Mouse (Mus musculus) Patski (cell line): ENCODE results near the gene Sema7a. TPM values are rescaled to one million over a fixed set of nuclear protein-coding genes. Genes with fewer than 3 reads are reported as not detected.

ENCODE experiments used
- ATAC-seq: fragments of 100-300 bp; one replicate; pipeline ENCODE4 v1.8.0; 2021
- CTCF ChIA-PET: fragments of 350-600 bp; sonication (Branson Sonifier 250); formaldehyde crosslinking; loops from one replicate; lab custom pipeline; 2022; ENCODE audit warnings: inconsistent platforms; lab: Charles Lee
- POLR2A ChIA-PET: fragments of 350-600 bp; sonication (Branson Sonifier 250); formaldehyde crosslinking; loops from one replicate; lab custom pipeline; 2022; ENCODE audit warnings: antibody characterized with exemption, inconsistent platforms; lab: Charles Lee
- DNase-seq: peaks from one replicate; pipeline ENCODE4 v3.0.0-alpha.2; 2011; ENCODE audit warnings: low read depth, low spot score
- H3K27me3 ChIP-seq: fragments of 371-371 bp; one replicate; pipeline ENCODE4 v1.5.1; 2021
- CTCF ChIP-seq: fragments of 100-300 bp; IDR thresholded peaks from one replicate; pipeline ENCODE4 v1.5.1; 2021
- in situ Hi-C: fragments of 300-500 bp; cut with MboI; formaldehyde crosslinking; loops from 3 replicates; pipeline ENCODE4 v1.11.1; 2018; ENCODE audit warnings: low pct_unique_long_range_greater_than_20kb, mixed read lengths
- polyA plus RNA-seq: library from polyadenylated mRNA; unstranded; gene quantifications from one replicate; pipeline ENCODE4 v1.2.3, GENCODE M21; 2021

The Sema7a gene
- polyA plus RNA-seq, 1 experiment from 2014 or later: 77.8 TPM

GRCm38 (mm10) chr9:57965281-57966185 lies 25.6 kb downstream of the Sema7a start:
- ChIA-PET POLR2A (no interaction called here), CTCF (interaction anchor here (0.9 to 1.2 kb wide), 2 partner anchors 9 to 30 kb away, joined by 3 to 4 read pairs; no protein-coding TSS in a partner anchor)
- ATAC-seq (no peak), DNase-seq (no peak)
- in situ Hi-C loops: no loop called here
- no peaks in the 10 kb centered on the region for H3K27me3 ChIP-seq
- no peak for TF ChIP-seq CTCF

GRCm38 (mm10) chr9:57967237-57967960 lies 27.5 kb downstream of the Sema7a start:
- TF ChIP-seq CTCF: no peak
- no peaks in the 10 kb centered on the region for H3K27me3 ChIP-seq
- ATAC-seq (no peak), DNase-seq (no peak)
- CTCF ChIA-PET: interaction anchor here (0.9 to 1.7 kb wide), 2 partner anchors 20 to 32 kb away, joined by 3 to 5 read pairs; no protein-coding TSS in a partner anchor
- POLR2A ChIA-PET: no interaction called here
- in situ Hi-C loops: no loop called here

GRCm38 (mm10) chr9:57968166-57968771 lies 28.4 kb downstream of the Sema7a start:
- in situ Hi-C loops: no loop called here
- ChIA-PET POLR2A (no interaction called here), CTCF (interaction anchor here (1.7 kb wide), 1 partner anchor 33 kb away, joined by 5 read pairs; no protein-coding TSS in a partner anchor)
- TF ChIP-seq CTCF: no peak
- no peaks in the 10 kb centered on the region for H3K27me3 ChIP-seq
- ATAC-seq (no peak), DNase-seq (no peak)

- DNase-seq (no peak), ATAC-seq (no peak)
- ChIA-PET CTCF (no interaction called here), POLR2A (no interaction called here)
- in situ Hi-C loops: no loop called here
- no peak for TF ChIP-seq CTCF
- H3K27me3 ChIP-seq: no peaks in the 10 kb centered on the region
These were observed 29.1 kb downstream of the Sema7a start for GRCm38 (mm10) chr9:57968783-57969542.

GRCm38 (mm10) chr9:57969736-57970495 lies 30.0 kb downstream of the Sema7a start:
- no peak for TF ChIP-seq CTCF
- ATAC-seq: no peak
- in situ Hi-C loops: no loop called here
- POLR2A ChIA-PET: no interaction called here
- no peaks in the 10 kb centered on the region for H3K27me3 ChIP-seq
- DNase-seq: no peak
- CTCF ChIA-PET: no interaction called here

GRCm38 (mm10) chr9:57971413-57971812 lies 31.5 kb downstream of the Sema7a start:
- ChIA-PET CTCF (interaction anchor here (1.1 to 2.4 kb wide), 3 partner anchors 25 to 35 kb away, joined by 3 to 8 read pairs (median 5); no protein-coding TSS in a partner anchor), POLR2A (no interaction called here)
- ATAC-seq: no peak

GRCm38 (mm10) chr9:57972141-57972591 lies 32.3 kb downstream of the Sema7a start:
- ATAC-seq (no peak), DNase-seq (peak; percentile 69)
- CTCF ChIA-PET: interaction anchor here (1.1 to 2.4 kb wide), 3 partner anchors 26 to 36 kb away, joined by 3 to 8 read pairs (median 5); no protein-coding TSS in a partner anchor
- in situ Hi-C loops: no loop called here
- TF ChIP-seq CTCF: no peak
- H3K27me3 ChIP-seq: no peaks in the 10 kb centered on the region
- POLR2A ChIA-PET: interaction anchor here (0.6 kb wide), 1 partner anchor 242 kb away, joined by 3 read pairs; no protein-coding TSS in a partner anchor

More at GRCm38 (mm10) chr9:57971413-57971812, 31.5 kb downstream of the Sema7a start:
- no peak for TF ChIP-seq CTCF
- in situ Hi-C loops: no loop called here
- DNase-seq: no peak
- H3K27me3 ChIP-seq: no peaks in the 10 kb centered on the region

- TF ChIP-seq CTCF: no peak
- ChIA-PET POLR2A (interaction anchor here (0.6 to 0.8 kb wide), 4 partner anchors 34 to 357 kb away, joined by 3 to 6 read pairs (median 4); no protein-coding TSS in a partner anchor), CTCF (interaction anchor here (1.1 to 2.4 kb wide), 3 partner anchors 27 to 37 kb away, joined by 3 to 8 read pairs (median 5); no protein-coding TSS in a partner anchor)
- ATAC-seq: no peak
- in situ Hi-C loops: no loop called here
- H3K27me3 ChIP-seq: no peaks in the 10 kb centered on the region
- no peak for DNase-seq
These were observed 33.0 kb downstream of the Sema7a start for GRCm38 (mm10) chr9:57972776-57973439.
